Mouse (Mus musculus) heart, adult 2 months (tissue): Measurements from ENCODE around the gene Cplx3.

ENCODE experiments used
- CTCF ChIP-seq: fragments of 200-600 bp; IDR thresholded peaks from 2 replicates; pipeline ENCODE4 v1.8.1; 2022; ENCODE audit warnings: antibody characterized with exemption, mild to moderate bottlenecking, moderate library complexity
- EP300 ChIP-seq: fragments of 200-500 bp; IDR thresholded peaks from 2 replicates; pipeline ENCODE4 v1.6.1; 2011; ENCODE audit warnings: low read depth, low read length, control low read depth; ENCODE audit not compliant: insufficient read depth
- POLR2A ChIP-seq: fragments of 200-500 bp; IDR thresholded peaks from 2 replicates; pipeline ENCODE4 v1.6.1; 2011; ENCODE audit warnings: mild to moderate bottlenecking, low read depth, low read length, control low read depth; ENCODE audit not compliant: insufficient read depth

DNA sequence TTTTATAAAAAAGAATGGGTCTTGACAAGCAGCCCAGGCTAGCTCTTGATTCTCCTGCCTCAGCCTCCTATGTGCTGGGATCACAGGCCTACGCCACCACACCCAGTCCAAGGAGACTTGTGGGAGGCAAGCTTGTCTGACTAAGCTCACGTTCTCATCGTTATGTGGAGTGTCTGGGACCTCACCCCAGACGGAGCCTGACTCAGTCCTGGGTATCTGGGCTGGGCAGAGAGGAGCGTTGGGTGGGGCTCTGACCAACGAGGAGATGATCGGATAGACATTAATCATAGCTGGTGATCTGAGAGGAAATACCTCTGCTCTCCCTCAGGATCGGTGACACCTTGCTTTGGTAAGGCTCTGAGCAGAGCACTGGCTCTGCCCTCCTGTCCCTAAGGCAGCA lies 12.8 kb upstream of the Cplx3 start:
- TF ChIP-seq POLR2A: no peak
- TF ChIP-seq CTCF: no peak
- TF ChIP-seq EP300: no peak
